Mouse (Mus musculus): ENCODE results near the gene Vtcn1.
A peak's percentile ranks its signal among the peaks of the same experiment; 100 is the strongest.
"Not testable (repeated sequence)": the region's sequence is repeated elsewhere in the genome, so short reads cannot be mapped to it uniquely, and the experiment has no call there.

Gene Vtcn1

GRCm38 (mm10) chr3:100825225-100825965 is at the start of gene Vtcn1:
TSS of gene Vtcn1 (plus strand) at chr3:100825459.
- DNase-seq (ENCODE audit: low read depth, low spot score) = no peak

DNA sequence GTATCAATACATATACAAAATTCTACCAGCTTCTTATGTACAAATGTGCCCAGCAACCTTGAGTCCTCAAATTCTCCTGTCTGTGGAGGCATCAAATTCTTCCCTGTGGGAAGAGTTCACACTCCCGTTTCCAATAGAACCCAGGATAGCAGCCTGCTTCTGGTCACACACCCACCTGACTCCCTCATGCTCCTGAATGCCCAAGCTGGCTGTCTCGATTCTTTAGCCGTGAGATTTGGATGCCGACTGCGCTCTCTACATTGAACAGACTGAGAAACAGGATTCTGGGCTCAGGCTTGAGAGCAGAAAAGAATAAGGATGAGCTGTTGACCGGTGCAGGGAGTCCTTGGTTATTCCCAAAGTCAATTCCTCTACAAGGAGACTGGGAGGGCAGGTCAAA is 48.3 kb upstream of the Vtcn1 start:
- DNase-seq (ENCODE audit: low read depth, low spot score) = no peak

DNA sequence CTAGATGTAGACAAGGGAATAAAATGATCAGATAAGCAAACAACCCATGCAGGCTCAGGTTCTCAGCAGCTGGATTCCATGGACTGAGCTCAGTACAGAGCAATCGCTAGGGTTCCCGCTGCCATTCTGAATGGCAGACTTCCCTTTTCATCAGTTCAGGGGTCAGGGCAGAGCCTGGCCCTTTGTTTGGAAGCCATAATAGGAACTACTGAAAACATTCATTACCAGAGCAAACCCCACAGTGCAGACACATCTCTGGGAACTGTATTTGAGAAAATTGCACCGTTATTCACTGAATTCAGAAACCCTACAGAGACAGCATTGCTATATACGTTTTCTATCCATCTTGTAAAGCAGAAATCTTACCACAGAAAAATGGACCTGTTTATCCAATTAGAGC is 47.7 kb upstream of the Vtcn1 start:
- no peak for DNase-seq (ENCODE audit: low read depth, low spot score)

DNA sequence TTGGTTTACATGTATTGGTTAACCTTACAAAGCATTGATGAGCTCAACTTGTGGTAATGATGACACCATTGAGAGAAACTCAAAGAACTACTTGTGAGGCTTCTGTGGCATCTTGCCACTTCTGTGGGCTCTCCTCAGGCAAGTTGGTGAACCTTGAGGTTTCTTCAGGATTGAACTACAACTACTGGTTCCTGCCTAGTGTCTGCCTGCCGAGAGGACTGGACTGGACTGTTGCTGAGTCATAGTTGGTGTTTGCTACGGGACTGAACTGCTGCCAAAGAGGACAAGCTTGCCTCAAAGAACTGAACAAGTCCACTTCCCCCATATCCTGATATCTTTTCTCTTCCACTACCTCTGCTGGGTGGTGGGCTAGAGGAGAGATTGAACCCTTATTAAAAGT is 39.2 kb upstream of the Vtcn1 start:
- no peak for DNase-seq (ENCODE audit: low read depth, low spot score)

DNA sequence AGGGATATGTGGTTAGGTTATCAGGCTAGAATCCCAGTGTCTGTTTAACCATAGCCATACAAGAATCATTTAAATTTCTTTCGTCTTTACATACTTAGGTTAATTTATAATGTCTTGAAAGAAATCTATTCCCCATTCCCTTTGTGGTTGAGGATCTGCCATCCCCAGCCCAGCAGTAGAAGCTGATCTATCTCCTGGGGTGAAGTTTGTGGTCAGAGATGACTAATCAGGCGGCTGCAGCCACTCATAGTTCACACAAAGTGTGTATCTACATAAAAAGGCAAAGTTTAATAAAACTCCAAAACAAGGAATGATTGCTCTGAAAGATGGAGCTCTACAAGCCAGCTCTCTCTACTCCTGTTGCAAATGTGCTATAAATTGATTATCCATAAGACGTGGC is 33.6 kb upstream of the Vtcn1 start:
- DNase-seq (ENCODE audit: low read depth, low spot score) = no peak

GRCm38 (mm10) chr3:100793345-100793744 is 31.9 kb upstream of the Vtcn1 start:
- DNase-seq (ENCODE audit: low read depth, low spot score) = no peak

- DNase-seq (ENCODE audit: low read depth, low spot score) = no peak
Observed at GRCm38 (mm10) chr3:100796571-100796970, 28.7 kb upstream of the Vtcn1 start.

DNA sequence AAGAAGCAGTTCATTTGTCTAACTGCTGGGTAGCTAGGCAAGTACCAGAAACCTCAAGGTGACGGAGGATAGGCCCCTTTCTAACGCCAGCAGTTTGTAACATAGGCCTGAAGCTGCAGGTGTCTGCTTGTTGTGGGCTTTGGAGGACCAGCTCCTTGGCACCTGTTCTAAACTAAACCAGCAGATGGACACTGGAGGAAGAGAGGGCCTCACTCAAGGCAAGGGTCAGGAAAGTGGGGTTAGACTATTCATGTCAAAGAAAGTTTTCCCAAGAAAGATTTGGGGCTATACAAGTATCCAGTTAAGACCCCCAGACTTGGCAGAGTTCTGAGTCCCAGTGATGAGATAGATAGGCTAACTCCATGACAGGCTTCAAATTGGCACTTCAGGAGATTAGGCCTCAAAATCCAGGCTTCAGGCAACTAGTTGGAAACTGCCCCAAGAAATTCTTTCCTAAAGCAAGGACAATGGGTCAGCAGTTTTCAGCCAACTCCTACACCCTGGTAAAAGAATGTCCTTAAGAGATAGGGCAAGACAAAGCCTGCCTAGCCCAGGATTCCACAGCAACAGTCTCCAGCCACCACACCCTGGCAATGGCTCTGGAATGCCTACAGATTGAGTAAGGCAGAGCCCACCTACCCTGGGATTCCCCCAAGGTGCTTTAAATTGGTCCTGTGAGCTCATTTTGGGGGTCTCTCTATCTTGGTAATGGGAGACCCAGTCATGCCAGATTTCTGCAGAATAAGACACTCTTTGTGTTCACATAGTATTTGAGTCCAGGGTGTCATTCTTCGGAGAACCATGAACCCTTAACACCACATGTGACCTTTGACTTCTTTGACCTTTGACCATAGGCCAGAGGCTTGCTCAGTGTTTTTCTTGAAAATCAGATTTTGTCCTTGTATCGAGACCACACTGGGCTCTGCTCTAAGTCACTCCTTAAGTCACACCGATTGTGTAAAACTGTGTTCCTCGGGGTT is 27.8 kb upstream of the Vtcn1 start:
- no peak for DNase-seq (ENCODE audit: low read depth, low spot score)

- DNase-seq (ENCODE audit: low read depth, low spot score) = no peak
Observed at GRCm38 (mm10) chr3:100798872-100799422, 26.3 kb upstream of the Vtcn1 start.

DNA sequence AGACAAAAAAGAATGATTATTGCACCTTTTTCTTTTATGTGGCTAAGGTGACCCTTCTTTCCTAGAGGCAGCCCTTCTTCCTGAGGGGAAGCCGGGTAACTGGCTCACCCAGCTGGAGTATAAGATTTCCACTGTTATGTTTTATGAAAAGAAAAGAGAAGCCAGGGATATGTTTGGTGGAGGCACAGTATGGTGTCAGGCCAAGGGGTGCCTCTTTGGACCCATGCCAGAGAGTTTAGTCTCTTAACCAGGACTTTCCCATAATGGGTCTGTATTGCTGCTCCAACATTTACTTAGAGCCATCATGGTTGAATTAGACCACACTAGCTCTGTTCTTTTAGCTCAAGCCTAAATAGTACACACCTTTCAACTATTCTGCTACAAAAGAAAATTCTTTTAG is 20.3 kb upstream of the Vtcn1 start:
- no peak for DNase-seq (ENCODE audit: low read depth, low spot score)

- no peak for DNase-seq (ENCODE audit: low read depth, low spot score)
Observed at GRCm38 (mm10) chr3:100805925-100806324, 19.3 kb upstream of the Vtcn1 start.

DNA sequence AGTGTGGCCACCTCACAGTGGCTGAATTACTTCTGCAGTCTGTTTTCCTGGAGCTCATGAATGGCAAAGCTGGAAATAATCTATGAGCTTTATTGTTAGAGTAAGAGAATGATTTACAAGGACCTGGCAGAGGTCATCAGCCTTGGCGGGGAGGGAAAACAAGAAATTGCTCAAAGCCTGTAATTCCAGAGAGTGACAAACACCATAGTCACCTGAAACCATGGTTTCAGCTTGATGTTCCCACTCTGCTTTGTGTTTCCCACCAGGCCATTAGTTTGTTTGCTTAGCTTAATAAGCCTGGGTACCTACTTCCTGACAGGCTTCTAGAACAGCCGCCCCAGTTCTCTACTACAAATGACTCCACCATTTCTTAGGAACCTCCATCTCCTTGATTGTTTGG is 14.8 kb upstream of the Vtcn1 start:
- DNase-seq (ENCODE audit: low read depth, low spot score) = no peak

- no peak for DNase-seq (ENCODE audit: low read depth, low spot score)
Observed at GRCm38 (mm10) chr3:100811836-100812235, 13.4 kb upstream of the Vtcn1 start.

GRCm38 (mm10) chr3:100815490-100815889 is 9.8 kb upstream of the Vtcn1 start:
- not testable (repeated sequence) for DNase-seq (ENCODE audit: low read depth, low spot score)

DNA sequence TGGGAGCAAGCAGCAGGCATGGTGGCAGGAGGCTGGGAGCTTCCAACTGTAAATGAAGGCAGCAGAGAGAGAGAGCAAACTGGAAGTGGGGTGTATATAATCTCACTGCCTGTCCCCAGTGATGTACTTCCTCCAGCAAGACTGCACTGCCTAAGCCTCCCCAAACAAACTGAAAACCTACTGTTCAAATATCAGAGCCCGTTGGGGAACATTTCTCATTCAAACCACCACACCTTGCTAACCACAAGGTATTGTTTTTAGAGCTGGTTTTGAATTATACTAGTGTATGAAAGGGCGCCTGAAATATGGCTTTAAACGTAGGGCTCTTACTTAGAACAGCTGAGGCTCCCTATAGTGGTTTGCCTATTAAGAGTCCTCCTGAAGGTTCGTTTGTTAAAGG is 6.5 kb upstream of the Vtcn1 start:
- no peak for DNase-seq (ENCODE audit: low read depth, low spot score)

- DNase-seq (ENCODE audit: low read depth, low spot score) = no peak
Observed at GRCm38 (mm10) chr3:100819571-100819970, 5.7 kb upstream of the Vtcn1 start.

DNA sequence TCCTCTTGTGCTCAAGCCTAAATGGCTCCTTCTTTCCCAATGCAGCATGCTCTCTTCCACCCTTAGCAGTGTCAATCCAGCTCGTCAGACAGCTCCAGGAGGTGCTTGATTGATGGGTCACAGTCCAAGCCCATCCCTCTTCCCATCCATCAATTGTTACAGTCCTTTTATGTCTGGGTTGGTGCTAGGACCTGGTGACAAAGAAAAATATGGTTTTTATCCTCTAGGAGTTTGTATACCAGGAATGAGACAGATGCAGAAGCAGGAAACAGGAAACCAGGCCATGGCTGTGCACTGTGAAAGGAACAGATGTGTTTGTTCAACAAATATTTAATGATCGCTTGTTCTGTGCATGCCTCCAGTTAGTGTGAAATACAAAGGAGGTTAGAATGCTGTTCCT is 4.4 kb upstream of the Vtcn1 start:
- DNase-seq (ENCODE audit: low read depth, low spot score) = no peak

- no peak for DNase-seq (ENCODE audit: low read depth, low spot score)
Observed at GRCm38 (mm10) chr3:100821276-100821675, 4.0 kb upstream of the Vtcn1 start.

DNA sequence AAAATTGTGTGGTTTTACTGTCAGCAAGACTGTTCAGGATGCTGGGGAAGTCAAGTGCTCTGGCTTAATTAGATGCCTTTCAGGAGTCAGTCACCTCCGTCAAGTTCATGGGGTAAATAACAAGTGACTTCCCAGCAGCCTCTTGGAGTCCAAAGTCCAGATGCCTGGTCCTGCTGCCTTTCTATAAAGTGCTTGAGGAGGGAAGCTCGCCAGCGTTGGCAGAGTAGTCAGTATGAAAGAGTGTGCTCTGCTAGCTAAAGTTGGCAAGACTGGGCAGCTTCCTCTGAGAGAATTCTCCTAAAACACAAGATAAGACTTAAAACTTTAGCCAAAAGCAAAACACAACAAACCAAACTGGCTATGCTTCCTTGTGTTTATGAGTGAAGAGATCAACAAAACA is 18.5 kb downstream of the Vtcn1 start:
- peak; percentile 39 for DNase-seq (ENCODE audit: low read depth, low spot score)

GRCm38 (mm10) chr3:100844366-100844765 is 19.1 kb downstream of the Vtcn1 start:
- no peak for DNase-seq (ENCODE audit: low read depth, low spot score)

GRCm38 (mm10) chr3:100848348-100848747 is 23.1 kb downstream of the Vtcn1 start:
- DNase-seq (ENCODE audit: low read depth, low spot score) = no peak

DNA sequence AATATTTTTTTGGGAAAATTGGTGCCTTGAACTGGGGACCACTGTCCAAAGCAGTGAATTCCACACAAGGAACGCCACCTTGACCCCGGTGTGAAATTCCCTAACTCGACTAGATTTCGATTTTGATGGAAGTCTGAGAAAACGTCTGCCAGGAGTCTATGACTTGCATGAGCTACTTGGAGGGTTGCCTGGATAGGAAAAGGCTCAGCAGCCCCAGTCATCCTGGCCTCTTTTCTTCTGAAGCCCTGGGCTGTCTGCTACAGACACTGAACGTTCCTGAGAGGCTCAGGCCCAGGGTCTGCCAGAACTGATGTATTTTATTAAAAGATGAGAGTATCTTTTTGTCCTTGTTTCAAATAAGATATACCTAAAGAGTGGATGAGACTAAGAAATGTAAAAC is 25.2 kb downstream of the Vtcn1 start:
- no peak for DNase-seq (ENCODE audit: low read depth, low spot score)

All from telencephalon, adult 2 months (tissue).